Mouse (Mus musculus): Measurements from ENCODE around the gene Barhl1. TPM values are rescaled to one million over a fixed set of nuclear protein-coding genes. Genes with fewer than 3 reads are reported as not detected.

Barhl1 gene
- total RNA-seq, 1 experiment: 0.18 TPM

DNA sequence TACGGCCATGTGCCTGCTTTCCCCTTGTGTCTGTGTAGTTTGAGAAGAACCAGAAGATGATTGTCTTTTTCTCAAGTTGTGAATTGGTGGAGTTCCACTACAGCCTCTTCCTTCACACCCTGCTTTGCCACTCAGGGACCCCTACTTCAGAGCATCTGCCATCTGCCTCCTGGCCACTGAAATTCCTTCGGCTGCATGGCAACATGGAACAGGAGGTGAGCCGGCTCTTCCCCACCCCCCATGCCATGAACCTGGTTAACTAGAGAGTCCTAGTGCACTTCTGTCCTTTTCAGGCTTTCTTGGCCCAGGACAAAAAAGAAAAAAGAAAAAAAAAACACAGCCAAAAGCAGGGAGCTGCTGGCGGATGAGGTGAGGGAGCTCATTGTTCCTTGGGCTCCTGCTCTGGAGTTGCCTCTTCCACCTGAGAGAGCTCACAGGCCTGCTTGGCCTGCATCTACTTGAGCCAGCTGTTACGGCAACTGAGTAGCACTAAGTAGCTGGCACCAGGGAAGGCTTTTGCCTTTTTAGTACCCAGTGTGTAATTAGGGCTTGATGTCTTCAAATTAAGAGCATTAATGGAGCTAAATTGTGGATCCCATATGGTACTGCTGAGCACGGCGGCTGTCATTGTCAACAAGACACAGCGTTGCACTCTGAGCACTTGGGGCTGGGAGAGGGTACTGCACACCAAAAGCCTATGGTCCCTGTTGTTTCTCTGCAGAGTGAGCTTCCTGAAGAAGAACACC is 55.6 kb downstream of the Barhl1 start:
- TF ChIP-seq ZC3H11A (IDR thresholded peaks at IDR 0.05; ENCODE audit: borderline replicate concordance, low read depth, low read length) (no peak), CHD2 (IDR thresholded peaks at IDR 0.05; ENCODE audit: low read depth, low read length) (no peak), ZNF384 (IDR thresholded peaks at IDR 0.05; ENCODE audit: low read depth, low read length) (no peak), HCFC1 (IDR thresholded peaks at IDR 0.05; ENCODE audit: borderline replicate concordance, insufficient read depth, low read length) (no peak), MAFK (IDR thresholded peaks at IDR 0.05; ENCODE audit: insufficient read depth, low read depth, low read length) (no peak)
- DNase-seq (ENCODE audit: low read depth, low spot score): no peak
- in situ Hi-C loops (cut with MboI; ENCODE audit: low sequenced_read_pairs in 2 of 2, unreplicated experiment in 2 of 2): no loop called here
- H3K4me1 ChIP-seq (ENCODE audit: control insufficient read depth in 2 of 2, insufficient read depth in 2 of 2, low read length in 2 of 2, poor library complexity in 1 of 2): no peaks in the 10 kb centered on the region
- H3K9me3 ChIP-seq (ENCODE audit: control insufficient read depth, insufficient read depth, low read depth, low read length): no peaks in the 10 kb centered on the region
- peaks cover 46% of the 10 kb centered on the region for H3K36me3 ChIP-seq (ENCODE audit: control insufficient read depth, insufficient read depth, low read length, poor library complexity, severe bottlenecking)
- no peak overlapping the region for H3K27ac ChIP-seq (ENCODE audit: insufficient read depth, low read depth, low read length, poor library complexity, severe bottlenecking)
- no peak overlapping the region for H3K9ac ChIP-seq (ENCODE audit: insufficient read depth, low read depth, low read length, poor library complexity, severe bottlenecking)
- no peak overlapping the region for H3K4me3 ChIP-seq (ENCODE audit: insufficient read depth in 1 of 2, low read depth in 1 of 2, low read length in 2 of 2, poor library complexity in 1 of 2, severe bottlenecking in 1 of 2)

DNA sequence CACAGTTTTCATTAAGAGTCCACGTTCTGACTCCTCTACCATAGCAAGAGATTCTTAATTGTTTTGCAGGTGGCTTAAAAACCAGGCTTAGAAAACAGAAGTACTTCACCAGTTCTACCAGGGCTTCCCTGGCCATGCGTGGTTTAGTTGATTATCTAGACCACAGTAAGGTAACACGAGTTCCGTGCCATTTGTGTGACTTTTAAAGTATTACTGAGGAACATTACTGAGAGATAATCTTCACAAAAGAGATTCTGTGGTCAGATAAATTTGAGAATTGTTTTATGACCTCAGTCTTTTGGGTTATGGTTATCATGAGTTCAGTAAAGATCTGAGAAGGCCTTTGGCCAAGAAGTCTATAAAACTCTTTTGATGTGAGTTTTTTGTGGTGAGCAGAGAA is 57.2 kb downstream of the Barhl1 start:
- H3K36me3 ChIP-seq (ENCODE audit: control insufficient read depth, insufficient read depth, low read length, poor library complexity, severe bottlenecking): peaks cover 40% of the 10 kb centered on the region
- no peak for DNase-seq (ENCODE audit: low read depth, low spot score)
- H3K4me3 ChIP-seq (ENCODE audit: insufficient read depth in 1 of 2, low read depth in 1 of 2, low read length in 2 of 2, poor library complexity in 1 of 2, severe bottlenecking in 1 of 2): no peak overlapping the region
- H3K9ac ChIP-seq (ENCODE audit: insufficient read depth, low read depth, low read length, poor library complexity, severe bottlenecking): no peak overlapping the region
- H3K27ac ChIP-seq (ENCODE audit: insufficient read depth, low read depth, low read length, poor library complexity, severe bottlenecking): no peak overlapping the region
- in situ Hi-C loops (cut with MboI; ENCODE audit: low sequenced_read_pairs in 2 of 2, unreplicated experiment in 2 of 2): no loop called here
- no peaks in the 10 kb centered on the region for H3K9me3 ChIP-seq (ENCODE audit: control insufficient read depth, insufficient read depth, low read depth, low read length)
- H3K4me1 ChIP-seq (ENCODE audit: control insufficient read depth in 2 of 2, insufficient read depth in 2 of 2, low read length in 2 of 2, poor library complexity in 1 of 2): no peaks in the 10 kb centered on the region
- TF ChIP-seq HCFC1 (IDR thresholded peaks at IDR 0.05; ENCODE audit: borderline replicate concordance, insufficient read depth, low read length): no peak
- TF ChIP-seq ZC3H11A (IDR thresholded peaks at IDR 0.05; ENCODE audit: borderline replicate concordance, low read depth, low read length): no peak
- TF ChIP-seq CHD2 (IDR thresholded peaks at IDR 0.05; ENCODE audit: low read depth, low read length): no peak
- TF ChIP-seq MAFK (IDR thresholded peaks at IDR 0.05; ENCODE audit: insufficient read depth, low read depth, low read length): no peak
- no peak for TF ChIP-seq ZNF384 (IDR thresholded peaks at IDR 0.05; ENCODE audit: low read depth, low read length)

Other genes starting within 250 kb of the Barhl1 start
- not detected in 2 replicates for gene Spaca9, start 216.9 kb downstream of the Barhl1 start, total RNA-seq (2012; rRNA removed)
- gene Ak8, start 216.5 kb downstream of the Barhl1 start, total RNA-seq (2012; rRNA removed): 0.26 and 0.49 TPM in 2 replicates
- 35.4 and 38.1 TPM in 2 replicates for gene Gtf3c4, start 76.3 kb downstream of the Barhl1 start, total RNA-seq (2012; rRNA removed)
- 20.9 and 23.8 TPM in 2 replicates for gene Ddx31, start 76.3 kb downstream of the Barhl1 start, total RNA-seq (2012; rRNA removed)
- gene Cfap77, start 138.4 kb upstream of the Barhl1 start, total RNA-seq (2012; rRNA removed): 1.0 and 2.6 TPM in 2 replicates
- gene Ttf1, start 143.6 kb upstream of the Barhl1 start, total RNA-seq (2012; rRNA removed): 21.0 and 24.4 TPM in 2 replicates
- gene Setx, start 207.5 kb upstream of the Barhl1 start, total RNA-seq (2012; rRNA removed): 119 and 123 TPM in 2 replicates

All from ES-E14 (cell line).